Mouse (Mus musculus): Measurements from ENCODE around the gene Adh7.

Gene Adh7

DNA sequence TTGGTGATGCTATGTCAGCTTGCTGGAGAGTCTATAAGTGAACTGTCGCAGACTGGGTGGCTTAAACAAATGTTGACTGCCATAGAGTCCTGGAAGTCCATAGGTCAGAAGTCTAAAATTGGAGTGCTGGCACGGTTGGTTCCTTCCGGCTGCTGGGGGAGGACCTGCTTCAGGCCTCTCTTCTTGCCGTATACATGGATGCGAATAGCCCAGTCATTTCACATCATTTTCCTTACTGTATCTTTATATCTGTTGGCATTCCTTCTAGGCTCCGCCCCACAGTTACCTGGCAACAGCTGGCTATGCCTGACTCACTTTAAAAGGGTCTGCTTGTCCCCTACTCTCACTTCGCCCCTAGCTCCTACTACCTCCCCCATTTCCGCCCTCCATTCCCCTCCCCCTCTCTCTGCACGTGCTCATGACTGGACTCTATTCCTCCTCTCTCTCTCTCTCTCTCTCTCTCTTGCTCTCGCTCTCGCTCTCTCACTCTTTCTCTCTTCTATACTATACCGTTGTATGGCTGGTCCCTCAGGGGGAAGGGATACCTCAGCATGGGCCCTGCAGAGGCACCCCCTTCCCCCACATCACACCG lies 6.9 kb downstream of the Adh7 start:
- no peak for DNase-seq (ENCODE audit: low read depth)

DNA sequence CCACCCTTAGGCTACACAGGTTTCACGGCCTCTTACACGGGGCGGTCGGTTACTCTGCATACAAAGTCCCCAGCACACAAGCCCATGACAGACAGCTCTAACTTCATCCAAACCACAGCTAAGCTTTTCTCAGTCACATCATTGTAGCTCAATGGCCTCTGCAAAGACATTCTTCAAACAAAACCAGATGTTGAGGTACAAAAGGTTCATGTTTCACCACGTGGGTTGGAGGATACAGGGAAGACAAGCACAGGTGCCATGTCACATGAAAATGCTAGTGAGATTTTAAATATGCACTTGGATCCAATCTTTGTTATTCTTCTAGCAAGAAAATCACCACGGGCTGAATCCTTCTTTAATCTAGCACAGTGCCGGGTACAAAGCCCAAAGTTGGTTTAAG lies 7.8 kb downstream of the Adh7 start:
- no peak for DNase-seq (ENCODE audit: low read depth)

DNA sequence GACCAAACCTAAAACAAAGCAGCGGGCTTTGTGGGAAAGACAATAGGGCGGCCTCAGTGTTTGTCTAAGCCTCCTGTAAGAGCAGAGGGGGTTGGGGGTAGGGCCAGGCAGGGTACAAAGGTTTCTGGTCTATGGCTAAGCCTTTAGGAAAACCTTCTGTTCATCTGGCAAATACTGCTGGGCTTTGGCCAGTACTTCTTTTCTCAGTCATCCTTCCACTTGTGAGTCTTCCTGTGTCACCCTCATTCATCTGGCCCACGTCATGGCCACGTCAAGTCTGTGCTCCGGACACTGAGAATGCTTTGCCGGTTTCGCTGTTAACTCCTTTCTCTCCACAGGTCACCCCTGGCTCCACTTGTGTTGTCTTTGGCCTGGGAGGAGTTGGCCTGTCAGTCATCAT lies 8.3 kb downstream of the Adh7 start:
- DNase-seq (ENCODE audit: low read depth) = no peak

DNA sequence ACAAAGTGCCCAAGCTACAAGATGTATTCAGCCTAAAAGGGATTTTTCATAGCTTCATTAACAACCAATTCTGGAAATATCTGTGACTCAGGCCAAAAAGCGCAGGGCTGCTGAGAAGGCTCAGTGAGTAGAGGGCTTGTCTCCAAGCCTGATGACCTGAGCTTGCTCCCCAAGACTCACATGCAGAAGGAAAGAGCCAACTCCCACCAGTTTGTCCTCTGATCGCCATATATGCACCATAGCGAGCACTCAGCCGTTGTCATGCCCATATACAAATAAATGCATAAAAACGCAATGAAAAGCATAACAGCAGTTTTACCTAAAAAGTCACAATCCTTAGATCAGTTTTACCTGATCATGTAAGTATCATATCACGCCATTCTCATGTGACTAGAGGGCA lies 8.9 kb downstream of the Adh7 start:
- DNase-seq (ENCODE audit: low read depth) = no peak

DNA sequence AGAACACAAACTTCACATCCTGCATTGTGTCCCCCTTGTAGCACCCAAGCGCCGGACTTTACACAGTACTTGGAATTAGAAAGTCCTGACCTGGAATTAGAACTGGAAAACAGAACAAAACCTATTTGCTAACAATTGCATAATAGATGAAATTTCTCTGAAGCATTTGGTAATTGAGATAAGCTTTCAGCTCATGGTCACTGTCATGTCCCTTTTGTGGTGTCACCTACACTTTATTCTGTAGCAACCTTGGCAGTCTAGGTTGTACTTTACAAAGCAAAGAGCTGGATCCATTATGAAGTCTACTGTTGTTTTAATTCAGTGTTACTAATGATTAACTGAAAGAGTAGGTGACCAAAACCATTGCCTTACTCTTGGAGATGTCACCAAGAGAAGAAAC lies 9.5 kb downstream of the Adh7 start:
- DNase-seq (ENCODE audit: low read depth) = no peak

DNA sequence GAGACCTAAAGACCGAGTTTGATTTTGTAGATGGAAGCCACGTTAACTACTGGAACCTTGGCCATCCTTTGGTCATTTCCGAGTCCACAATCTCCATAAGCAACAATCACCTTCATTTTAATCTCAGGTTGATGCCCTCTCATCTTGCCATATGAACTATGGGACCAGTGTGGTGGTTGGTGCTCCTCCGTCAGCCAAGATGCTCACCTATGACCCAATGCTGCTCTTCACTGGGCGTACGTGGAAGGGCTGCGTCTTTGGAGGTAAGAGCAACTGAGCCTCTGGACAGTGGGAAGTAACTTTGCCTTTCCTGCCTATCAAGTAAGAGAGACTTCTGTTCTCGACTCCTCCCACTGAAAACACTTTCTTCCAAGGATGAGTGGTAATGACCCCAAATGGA lies 10.2 kb downstream of the Adh7 start:
- no peak for DNase-seq (ENCODE audit: low read depth)

DNA sequence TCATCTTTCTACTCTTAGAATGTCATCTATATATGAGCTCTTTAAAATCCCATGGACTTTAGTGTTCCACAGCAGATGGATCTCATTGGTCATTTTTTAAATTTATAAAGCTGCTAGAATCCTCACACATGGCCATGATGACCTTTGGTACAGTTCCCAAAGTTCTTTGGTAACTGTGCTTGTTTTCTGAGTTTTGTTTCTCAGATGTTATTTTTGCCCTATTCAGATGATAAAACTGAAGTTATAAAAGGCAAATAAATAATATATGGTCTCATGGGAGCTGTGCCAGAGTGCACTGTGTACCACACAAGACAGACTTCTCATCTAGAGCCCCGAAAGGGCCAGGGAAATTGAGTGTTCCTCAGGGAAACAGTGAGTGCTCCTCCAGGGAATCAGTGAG lies 11.9 kb downstream of the Adh7 start:
- no peak for DNase-seq (ENCODE audit: low read depth)

DNA sequence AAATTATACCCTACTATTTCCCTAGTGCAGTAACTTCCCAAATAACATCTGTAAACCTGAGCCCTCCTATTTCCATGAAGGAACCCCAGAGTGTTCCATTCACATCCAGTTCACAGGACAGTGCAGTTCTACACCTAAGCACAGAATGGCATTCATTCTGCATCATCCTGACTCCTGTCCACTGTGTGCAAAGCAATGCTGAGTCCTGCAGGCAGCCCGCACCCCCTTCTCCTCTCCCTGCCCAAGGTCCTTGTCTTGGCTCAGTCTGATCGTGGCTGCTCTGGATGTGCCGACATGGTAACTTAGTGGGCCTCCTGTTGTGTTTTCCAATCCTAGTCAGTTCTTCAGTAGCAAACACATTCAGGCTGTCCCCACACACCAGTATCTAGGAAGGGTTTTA lies 12.7 kb downstream of the Adh7 start:
- no peak for DNase-seq (ENCODE audit: low read depth)

DNA sequence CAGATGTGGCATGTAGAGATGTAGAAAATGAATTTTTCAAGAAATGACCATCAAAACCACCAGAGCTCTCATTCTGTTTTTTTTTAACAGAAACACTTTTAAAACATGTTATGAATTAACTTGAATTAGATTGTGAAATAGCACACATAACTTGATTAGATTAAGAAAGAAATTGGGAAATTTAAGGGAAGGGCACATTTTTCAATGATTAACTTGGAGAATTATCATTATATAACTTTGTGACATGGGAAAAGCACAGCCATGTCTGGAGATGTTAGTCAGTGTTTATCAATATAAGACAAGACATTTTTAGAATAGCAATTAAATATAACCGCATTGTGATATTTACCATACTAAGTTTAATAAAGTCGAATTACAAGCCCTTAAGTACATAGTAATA lies 14.0 kb downstream of the Adh7 start:
- no peak for DNase-seq (ENCODE audit: low read depth)

DNA sequence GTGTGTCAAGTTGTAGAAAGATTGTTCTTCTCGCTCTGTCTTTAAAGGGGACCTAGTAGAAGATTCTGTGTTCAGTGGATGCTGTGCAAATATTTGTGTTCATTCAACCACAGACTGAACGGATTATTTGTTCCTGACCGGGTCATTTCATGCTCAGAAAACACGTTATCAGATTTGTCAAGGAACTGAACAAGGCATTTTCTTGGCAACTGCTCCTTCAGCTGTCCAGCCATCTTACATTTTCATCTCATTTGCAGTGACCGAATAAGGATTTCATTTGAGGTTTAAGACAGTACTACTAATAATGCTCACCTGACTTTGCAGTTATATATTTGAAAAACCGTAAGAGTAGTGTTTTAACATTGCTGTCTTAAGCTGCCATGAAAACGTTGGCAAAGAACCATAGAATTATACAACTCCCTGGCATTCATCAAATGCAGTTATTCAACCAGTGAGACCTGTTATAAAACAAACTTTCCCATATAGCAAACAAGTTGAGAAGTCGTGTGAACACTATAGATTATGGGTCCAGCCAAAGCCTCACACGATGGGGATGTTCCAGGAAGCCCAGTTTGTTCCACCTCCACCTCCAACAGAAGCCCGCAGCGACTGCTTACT lies 19.1 kb downstream of the Adh7 start:
- no peak for DNase-seq (ENCODE audit: low read depth)

DNA sequence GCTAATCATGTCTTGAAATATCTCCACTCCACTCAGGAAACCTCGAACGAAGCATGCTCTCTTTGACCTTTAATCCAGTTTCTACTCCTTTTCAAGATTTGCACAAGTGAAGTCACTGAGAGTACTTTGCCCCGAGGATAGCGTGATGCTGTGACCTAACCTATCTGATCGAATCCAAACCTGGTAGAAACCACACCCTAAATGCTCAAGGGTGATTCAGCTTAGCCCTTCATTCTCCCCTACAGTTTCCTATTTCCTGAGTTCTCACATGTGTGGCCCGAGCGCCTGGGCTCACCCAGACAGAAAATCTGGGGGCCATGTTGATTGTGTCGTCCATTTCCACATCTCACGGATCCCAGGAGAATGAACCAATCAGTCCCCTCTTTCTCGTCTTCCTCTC lies 20.5 kb downstream of the Adh7 start:
- DNase-seq (ENCODE audit: low read depth) = no peak

DNA sequence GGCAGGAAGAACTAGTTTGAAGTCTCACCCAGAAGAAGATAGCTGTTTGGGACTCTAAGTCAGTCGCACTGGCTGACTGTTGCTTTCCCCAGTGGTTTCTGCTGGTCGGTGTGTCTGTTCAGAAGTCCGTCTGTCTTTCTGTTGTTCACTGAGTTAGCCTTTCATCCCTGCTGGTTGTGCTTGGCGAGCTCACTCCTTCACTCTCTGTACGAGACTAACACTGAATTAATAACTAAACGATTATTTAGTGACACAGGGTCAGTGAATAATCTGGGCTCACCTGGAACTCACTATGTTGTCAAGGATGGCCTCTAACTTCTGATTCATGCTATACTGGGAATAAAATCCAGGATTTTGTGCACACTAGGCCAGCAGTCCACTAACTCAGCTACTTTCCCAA lies 21.9 kb downstream of the Adh7 start:
- DNase-seq (ENCODE audit: low read depth) = peak; percentile 8

DNA sequence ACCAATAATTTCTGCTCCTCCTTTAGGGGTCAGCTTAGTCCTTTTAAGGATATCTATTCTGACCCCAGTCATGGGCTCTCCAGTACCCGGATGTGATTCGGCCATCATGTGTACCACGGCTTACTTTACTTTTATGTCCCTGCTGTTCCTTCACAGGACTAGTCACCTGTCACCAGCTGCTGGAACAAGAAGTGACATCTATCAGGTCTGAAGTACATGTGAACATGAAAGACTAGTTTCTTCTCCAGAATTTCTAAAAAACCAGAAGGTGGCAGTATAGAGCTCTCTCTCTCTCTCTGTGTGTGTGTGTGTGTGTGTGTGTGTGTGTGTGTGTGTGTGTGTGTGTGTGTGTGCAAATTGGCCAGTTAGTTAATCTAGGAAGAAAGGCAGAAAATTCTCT lies 22.9 kb downstream of the Adh7 start:
- peak; percentile 48 for DNase-seq (ENCODE audit: low read depth)

DNA sequence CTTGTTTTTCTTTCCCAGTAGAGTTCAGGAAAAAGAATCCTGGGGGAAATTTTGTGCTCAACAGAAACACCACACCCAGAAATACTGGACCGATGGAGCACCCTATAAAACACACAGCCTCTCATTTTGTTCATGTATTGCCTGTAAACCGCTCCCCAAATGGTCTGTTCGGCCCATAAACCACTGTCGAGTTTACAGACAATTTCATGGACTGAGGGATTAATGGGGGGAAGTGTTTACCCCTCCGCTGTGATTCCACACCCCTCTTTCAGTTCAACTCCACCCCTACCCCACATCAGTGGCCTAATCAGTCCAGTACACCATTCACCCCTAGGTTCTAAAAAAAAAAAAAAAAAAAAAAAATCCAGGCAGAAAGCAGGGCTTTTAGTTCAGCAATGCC lies 23.4 kb downstream of the Adh7 start:
- DNase-seq (ENCODE audit: low read depth) = peak; percentile 5

DNA sequence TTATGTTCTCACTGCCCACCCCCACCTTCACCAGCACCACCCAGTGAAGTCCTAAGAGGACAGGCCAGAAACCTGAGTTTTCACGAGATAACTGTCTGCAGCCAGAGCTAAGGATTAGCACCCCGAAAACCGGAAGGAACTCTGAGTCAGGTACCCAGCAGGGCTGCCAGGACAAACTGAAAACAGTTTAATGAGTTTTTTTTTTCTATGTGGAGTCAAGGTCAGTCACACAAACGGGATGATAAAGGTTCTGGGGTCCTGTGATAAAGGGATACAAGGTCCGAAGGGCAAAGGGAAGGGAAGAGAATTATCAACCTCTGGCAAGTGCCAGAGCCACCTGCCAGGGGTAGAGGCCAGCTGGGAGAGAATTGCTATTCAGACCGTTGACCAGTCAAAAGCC lies 23.8 kb downstream of the Adh7 start:
- no peak for DNase-seq (ENCODE audit: low read depth)

DNA sequence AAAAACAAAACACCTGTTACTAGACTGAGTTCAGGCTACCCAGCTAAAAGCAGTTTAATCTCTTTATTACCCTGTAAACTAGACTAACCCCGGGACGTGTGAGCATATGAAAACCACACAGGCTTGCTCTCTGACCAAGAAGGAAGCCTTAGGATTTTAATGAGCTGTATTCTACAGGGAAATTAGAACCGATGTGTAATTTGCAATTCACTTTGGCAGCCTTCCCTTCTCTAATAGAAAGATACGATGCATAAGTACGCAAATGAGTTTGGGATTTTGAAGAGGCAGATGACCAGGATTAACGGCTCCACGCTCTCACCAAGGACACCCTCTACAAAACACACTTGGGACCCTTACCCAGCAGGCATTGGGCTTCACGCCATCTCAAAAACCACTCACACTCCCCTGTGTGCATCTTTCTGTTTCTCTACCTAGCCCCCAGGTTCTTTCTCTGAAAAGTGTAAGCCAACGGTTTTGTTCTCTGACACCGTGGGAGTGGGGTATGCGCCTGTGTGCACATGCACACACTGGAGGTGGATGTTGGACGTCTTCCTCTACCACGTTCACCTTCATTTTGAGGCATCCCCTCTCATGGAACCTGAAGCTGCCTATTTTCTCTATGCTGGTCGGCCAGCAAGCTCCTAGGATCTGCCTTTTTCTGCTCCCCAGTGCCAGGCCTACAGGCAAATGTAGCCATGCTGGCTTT lies 24.6 kb downstream of the Adh7 start:
- DNase-seq (ENCODE audit: low read depth) = no peak

DNA sequence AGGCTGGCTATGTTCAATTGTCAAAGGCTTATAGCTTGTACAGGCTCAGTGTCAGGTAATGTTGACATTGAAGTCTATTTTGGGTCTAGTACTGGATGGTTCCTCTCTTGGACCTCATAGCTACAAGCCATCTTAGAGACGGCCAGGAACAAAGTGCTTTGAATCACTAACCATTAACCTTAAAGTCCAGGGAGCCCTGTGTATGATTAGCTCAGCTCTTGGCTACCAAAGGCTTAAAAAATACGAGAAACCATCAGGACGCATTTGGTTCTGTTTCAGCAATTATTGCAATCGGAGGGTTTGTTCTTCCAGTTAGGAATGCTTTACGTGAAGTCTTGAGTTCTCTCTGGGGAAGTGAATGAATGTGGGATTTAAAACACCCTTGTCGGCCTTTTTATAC lies 25.4 kb downstream of the Adh7 start:
- DNase-seq (ENCODE audit: low read depth) = no peak

DNA sequence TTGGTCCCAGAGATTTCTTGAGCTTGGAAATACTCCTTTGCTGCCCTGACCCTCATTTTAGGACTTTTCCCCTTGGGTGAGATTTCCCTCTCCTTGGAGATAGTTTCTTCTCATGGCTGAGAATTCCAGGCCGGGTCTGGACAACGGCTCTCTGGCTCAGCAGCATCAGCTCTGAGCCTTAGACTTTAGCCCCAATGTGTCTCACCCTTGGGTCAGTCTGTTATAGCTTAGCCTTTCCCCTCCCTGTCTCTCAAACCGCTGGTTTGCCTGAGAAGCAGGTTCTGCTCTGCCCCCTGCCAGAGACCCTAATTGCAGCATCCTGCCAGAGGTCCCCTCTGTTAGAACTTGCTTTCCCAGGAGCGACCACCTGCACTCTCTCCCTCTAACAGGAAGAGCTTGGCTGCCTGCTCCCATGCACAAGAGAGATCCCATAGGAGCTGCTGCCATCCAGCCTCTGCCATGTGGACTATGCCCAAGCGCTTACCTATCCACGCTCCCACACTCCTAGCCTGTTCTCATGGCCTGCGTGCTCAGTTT lies 26.8 kb downstream of the Adh7 start:
- no peak for DNase-seq (ENCODE audit: low read depth)

DNA sequence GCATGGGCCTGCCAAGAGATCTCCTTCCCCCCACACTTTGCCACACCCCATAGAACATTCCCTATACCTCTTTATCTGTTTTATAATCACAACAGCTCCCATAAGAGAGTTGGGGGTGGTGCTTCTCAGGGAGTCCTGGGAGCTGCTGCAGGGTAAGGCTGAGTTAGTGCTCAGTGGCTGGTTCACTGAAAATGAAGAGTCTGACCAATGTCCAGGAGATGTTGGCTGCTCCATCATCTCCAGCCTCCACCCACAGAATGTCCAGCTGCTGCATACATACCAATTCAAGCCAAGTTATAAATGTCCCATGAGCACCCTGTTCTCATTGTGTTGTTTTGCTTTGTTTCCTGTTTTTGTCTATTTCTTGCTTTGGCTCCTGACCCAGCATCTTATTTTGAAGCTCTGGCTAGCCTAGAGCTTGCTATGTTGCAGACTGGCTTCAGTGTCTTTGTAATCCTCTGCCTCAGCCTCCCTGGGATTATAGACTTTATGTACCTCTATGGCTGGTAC lies 29.0 kb downstream of the Adh7 start:
- DNase-seq (ENCODE audit: low read depth) = no peak

DNA sequence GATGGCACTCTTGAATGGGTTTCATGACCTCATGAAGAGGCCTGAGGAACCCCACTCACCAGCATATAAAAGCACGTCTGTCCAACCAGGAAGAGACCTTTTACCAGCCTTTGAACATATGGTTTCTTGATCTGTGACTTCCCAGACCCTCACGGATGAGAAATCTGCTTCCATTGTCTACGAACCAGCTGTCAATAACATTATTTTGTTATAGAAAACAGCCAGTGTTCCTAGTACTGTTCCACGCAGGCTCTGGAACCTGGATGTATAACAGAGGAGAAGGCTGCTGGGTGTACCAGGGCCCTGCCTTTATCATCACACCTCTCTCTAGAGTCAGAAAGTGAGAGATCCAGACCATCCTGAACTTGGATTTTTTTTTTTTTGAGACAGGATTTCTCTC lies 29.7 kb downstream of the Adh7 start:
- no peak for DNase-seq (ENCODE audit: low read depth)

DNA sequence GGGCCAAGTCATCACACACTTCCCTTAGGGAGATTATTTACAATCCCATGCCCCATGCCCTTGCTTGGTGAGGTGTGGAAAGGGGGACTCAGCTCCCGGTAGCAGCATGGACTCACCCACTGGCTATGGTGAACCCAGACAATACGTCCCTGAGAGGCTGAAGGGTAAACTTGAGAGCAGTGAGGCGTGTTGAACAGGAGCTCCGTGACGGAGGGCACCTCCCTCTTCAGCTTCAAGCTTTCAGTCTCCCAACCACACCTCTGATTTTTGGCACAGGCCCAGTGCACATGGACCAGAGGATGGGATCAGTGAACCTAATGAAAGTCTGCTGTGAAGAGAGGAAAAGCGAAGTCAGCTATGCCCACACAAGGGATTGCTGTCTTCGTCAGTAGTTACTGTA lies 30.5 kb downstream of the Adh7 start:
- no peak for DNase-seq (ENCODE audit: low read depth)

DNA sequence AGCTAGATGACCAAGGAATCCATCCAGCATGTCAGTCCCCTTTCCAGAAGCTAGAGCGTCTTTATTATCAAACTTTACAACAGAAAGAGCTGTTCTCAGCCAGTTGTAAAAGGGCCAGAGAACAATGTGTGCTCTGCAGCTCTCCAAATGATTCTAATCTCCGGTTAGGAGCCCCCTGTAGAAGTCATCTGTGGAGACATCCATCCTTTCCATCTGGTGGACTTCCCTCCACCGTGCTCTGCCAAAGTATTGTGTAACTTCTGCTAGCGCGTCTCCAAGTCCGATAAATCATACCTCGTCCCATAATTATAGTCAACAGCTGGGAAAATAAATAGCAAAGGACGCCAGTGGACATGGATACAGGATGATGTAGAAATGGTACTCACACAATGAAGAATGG lies 31.2 kb downstream of the Adh7 start:
- DNase-seq (ENCODE audit: low read depth) = no peak

DNA sequence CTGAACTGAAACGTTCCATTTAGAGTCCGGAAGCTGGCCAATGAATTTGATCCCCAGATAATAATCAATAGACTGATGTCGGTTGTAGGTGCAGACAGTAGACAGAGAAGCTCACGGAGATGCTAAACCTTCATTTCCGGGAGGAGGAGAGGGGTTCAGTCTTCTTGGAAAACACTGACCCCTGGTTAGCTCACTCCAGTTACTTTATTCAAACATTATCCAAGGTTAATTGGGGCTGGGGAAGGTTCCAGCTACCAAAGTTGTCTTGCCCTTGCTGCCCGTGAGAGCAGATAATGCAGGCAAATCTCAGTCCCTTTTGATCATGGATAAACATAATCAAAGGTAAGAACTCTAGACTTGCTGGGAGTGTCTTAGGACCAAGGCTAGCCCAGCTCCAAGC lies 33.6 kb downstream of the Adh7 start:
- DNase-seq (ENCODE audit: low read depth) = no peak
